In the genomic region with DNA sequence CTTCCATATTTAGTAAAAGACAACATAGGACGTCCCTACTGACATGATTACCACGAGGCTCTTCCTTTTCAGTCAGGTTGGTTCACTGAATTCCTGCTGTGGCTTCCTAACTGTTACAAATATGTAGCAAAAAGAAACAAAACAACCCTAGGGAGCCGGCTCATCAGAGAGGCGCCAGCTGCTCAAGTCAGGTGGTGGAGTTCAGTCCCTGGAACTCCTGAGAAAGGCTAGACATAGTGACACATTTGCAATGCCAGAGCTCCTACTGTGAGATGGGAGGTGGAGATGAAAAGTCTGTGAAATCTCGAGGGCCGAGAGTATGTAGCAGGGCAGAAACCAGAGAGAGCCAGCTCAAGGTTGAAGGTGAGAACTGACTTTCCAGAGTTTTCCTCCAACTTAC, we compare ENCODE assay signal across 8 mouse cellular contexts.
DNase-seq lines count a peak whose midpoint lies in the region; ATAC-seq lines count a peak whose summit lies in the region.

No protein-coding gene starts in this region.

- H3K4me3 ChIP-seq in liver, embryonic 12.5 days: peak overlapping the region; percentile 46; the same call in 1 of the 2 replicates

- 28% methylated on average over 6 of the region's 6 CpGs for WGBS in liver, embryonic 12.5 days (ENCODE audit: insufficient replicate concordance)

- no peak for ATAC-seq in liver, embryonic 12.5 days

- H3K4me1 ChIP-seq in liver, embryonic 12.5 days: peaks cover 30% of the 10 kb centered on the region

- H3K27me3 ChIP-seq in liver, embryonic 12.5 days (replicated peaks): no peaks in the 10 kb centered on the region

- H3K36me3 ChIP-seq in liver, embryonic 12.5 days: no peaks in the 10 kb centered on the region

- no peak overlapping the region for H3K27ac ChIP-seq in liver, embryonic 12.5 days

- H3K9me3 ChIP-seq in liver, embryonic 12.5 days (replicated peaks): no peaks in the 10 kb centered on the region

- H3K4me2 ChIP-seq in liver, embryonic 12.5 days: peak overlapping the region; percentile 67

- no peak overlapping the region for H3K9ac ChIP-seq in liver, embryonic 12.5 days

- DNase-seq in cerebellum, postnatal 25 days: peak; percentile 42 to 45
- DNase-seq in cerebellum, adult 9-11 months: no peak
- DNase-seq in thymus, postnatal 10 days (ENCODE audit: low spot score in 2 of 2): peak; percentile 5 to 11
- DNase-seq in thymus, postnatal 25 days: no peak
- peak; percentile 28 for DNase-seq in thymus, postnatal 4 days
- no peak for DNase-seq in right cerebral cortex, adult 18-20 months
- DNase-seq in gastrocnemius, adult 8-10 months (ENCODE audit: low spot score in 2 of 2): no peak

Comparison
In these comparisons a context has a peak if more than half of its experiments do, and no peak if none do; other contexts are left out.
1. DNase-seq: peak in cerebellum, postnatal 25 days (2 of 2), thymus, postnatal 10 days (2 of 2) and thymus, postnatal 4 days (single experiment); none in cerebellum, adult 9-11 months (single experiment), thymus, postnatal 25 days (single experiment), right cerebral cortex, adult 18-20 months (single experiment) and gastrocnemius, adult 8-10 months (0 of 2).